Mouse (Mus musculus): ENCODE measurements around the gene Pltp. TPM values are rescaled to one million over a fixed set of nuclear protein-coding genes. Genes with fewer than 3 reads are reported as not detected.
"Not testable (repeated sequence)": the region's sequence is repeated elsewhere in the genome, so short reads cannot be mapped to it uniquely, and the experiment has no call there.

Gene Pltp
- polyA plus RNA-seq, 2 experiments from 2014 or later: 0.87 to 1.0 TPM

DNA sequence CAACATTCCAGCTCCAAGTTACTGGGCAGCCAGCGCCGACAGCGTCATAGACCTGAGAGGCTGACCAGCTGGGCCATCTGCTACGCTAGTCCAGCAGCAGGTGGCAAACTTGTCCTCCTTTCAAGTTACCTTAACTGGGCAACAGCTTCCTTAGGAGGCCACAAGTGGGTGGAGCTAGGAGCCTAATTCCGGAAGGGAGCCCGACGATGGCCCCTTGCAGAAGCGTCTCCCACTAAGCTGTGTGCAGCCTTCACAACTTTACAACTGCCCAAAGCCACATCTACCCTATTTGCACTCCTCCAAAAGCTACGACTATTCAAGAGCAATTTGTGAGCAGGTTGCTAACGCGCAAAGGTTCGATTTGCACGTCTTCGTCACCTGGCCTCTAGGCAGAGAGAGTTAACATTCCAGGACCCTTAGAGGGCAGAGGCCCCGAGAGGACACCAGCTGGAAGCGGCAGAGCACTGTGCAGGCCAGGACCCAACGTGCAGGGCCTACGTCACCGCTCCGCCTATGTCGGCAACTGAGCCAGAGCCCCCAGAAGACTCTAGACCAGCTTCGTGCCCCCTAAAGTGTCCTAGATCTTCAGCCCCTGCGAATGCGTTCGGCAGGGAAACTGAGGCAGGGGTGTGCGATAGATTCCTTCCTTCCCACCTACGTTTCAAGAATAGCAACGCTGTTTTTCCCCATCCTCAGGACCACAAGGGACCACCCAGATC lies 21.2 kb upstream of the Pltp start:
- no peak for ATAC-seq

- ATAC-seq: not testable (repeated sequence)
These were observed 20.1 kb upstream of the Pltp start for GRCm38 (mm10) chr2:164877376-164878215.

DNA sequence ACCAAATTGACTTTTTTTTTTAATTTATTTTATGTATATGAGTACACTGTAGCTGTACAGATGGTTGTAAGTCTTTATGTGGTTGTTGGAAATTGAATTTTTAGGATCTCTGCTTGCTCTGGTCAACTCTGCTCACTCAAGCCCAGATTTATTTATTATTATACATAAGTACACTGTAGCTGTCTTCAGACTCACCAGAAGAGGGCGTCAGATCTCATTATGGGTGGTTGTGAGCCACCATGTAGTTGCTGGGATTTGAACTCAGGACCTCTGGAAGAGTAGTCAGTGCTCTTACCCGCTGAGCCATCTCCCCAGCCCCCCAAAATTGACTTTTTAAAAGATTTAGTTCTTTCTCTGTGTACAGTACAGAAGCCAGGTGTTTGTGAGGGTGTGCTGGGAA lies 18.1 kb upstream of the Pltp start:
- ATAC-seq: not testable (repeated sequence)

DNA sequence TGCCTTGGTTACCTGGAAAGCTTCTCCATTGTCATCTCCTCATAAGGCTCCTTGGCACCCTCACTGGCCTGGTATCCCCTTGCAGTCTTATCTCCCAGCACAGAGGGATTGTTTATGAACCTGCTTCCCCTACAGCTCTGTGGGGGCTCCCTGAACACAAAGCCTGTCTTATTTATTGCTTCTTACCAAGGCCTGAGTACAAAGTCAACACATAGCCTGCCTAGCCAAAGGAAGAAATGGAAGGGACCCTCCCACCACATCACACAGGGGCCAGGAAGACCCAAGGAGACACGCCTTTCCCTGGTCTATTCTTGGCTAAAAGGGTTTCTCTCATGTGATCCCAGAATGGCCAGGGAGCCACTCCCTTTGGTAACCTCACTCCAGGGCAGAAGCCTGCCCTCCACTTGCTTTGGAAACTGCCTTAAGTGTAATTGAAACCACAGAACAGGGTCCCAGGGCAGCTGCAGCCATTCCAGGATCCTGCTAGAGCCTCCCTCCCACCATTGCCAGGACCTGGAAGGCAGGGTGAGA lies 16.8 kb upstream of the Pltp start:
- no peak for ATAC-seq

- ATAC-seq: no peak
These were observed 16.1 kb upstream of the Pltp start for GRCm38 (mm10) chr2:164873621-164874020.

DNA sequence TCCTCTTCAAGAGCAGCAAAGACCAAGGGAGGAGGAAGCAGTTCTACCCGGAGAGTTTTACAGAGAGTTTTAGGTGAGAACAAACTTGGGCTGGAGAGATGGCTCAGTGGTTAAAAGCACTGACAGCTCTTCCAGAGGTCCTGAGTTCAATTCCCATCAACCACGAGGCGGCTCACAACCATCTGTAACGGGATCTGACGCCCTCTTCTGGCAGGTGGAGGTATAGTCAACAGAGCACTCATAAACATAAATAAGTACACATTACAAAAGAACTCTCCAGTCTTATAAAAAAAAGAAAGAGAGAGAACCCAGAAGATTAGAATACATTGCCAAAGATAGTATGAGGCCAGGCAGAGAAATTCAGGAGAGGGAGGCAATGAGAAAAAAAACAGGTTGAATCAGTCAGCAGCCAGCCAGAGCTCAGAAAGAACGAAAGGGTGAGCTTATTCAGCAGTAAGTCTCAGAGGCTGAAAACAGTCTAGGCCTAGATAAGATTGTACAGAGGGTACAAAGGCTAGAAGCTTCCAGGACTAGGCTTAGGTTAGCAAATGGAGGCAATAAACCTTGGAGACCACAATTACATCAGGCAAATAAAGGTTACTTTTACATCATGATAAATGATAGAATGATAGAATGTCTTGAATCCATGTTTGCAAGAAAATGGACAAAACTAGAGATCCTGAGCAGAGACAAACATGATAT lies 14.2 kb upstream of the Pltp start:
- ATAC-seq: no peak

DNA sequence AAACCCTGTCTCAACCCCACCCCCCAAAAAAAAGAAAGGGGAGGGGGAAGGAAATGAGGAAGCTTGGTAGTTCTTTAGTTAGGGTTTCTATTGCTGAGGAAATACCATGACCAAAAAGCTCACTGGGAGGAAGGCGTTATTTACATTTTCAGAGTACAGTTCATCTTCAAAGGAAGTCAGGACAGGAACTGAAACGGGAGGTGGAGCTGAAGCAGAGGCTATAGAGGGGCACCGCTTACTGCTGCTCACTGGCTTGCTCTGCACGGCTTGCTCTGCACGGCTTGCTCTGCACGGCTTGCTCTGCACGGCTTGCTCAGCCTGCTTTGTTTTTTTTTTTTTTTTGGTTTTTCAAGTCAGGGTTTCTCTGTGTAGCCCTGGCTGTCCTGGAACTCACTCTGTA lies 11.0 kb upstream of the Pltp start:
- ATAC-seq: peak; percentile 73

DNA sequence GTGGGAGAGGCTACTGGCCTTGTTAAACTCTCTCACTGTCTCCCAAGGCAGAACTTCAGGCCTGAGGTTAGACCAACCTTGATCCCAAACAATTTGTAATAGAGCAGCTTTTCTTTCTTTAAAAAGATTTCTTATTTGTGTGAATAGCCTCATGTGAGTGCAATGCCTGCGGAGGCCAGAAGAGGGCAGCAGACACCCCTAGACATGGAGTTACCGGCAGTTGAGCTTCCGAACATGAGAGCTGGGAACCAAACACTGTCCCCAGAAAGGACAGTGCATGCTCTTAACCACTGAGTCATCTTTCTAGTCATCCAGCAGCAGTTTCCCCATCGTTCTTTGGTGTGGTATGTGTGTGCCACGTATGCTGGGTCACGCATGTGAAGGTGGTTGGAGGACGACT lies 10.1 kb upstream of the Pltp start:
- ATAC-seq: no peak

- ATAC-seq: peak; percentile 58
These were observed 9.4 kb upstream of the Pltp start for GRCm38 (mm10) chr2:164866741-164867551.

DNA sequence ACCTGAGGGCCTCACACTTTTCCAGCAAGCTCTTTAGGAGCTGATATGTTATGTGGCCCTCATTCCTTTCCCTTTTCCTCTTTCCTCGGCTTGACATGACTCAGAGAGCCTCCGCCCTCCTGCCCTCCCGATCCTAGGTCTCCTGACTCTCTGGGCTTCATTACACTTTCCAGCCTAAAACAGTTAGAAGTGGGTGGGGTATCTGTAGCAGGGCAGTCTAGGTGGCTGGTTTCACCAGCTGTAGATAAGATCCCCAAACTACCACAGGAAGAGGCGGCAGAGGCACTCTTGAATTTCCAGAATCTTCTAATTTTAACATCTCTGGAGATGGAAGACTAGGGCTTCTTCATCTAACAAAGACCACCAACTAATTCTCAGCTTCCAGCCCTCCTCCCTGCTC lies 7.1 kb upstream of the Pltp start:
- ATAC-seq: no peak

DNA sequence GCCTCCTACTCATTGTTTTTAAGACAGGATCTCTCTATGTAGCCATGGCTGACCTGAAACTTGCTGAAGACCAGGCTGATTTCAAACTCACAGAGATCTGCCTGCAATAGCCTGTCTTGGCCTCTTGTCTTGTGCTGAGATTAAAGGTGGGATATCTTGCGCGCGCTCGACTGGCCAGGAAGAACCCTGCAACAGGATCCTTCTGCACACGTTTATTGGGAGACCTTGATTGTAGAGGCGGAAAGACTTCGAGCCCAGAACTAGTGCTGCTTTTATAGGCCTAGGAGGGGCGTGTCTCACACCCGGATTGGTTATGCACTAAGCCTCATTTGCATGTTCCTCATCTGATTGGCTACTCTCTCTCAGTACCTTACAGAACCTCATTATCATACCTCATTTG lies 5.9 kb upstream of the Pltp start:
- not testable (repeated sequence) for ATAC-seq

DNA sequence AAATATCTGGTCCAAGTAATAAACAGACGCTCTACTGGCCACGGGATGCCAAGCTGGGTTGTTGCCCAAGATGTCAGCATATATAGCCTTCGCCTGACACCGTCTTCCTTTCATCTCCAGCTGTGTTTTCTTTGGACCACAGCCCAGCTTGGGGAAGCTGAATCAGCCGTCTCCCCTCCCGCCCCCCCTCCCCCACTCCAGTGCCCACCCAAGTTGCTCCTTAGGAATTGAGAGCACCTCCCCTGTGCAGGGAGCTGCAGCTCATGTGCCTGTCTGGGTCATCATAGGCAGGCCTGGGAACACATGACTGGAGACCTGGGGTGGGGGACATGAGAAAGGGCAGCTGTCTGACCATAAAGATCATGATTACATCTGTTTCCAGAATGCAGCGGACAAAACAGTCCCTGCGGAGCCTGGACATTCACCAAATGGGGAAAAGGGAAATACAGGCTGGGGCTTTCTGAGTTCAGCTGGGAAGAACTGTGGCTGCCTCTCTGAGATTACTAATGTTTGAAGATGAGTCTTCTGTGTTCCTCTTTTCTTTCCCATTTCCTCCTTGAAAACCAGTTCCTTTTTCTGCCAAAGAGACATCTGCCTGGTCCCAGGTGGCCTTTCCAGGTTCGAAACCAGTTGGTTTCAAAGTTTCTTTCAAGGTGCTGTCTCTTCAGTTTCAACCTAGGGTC lies 4.8 kb upstream of the Pltp start:
- ATAC-seq: no peak

DNA sequence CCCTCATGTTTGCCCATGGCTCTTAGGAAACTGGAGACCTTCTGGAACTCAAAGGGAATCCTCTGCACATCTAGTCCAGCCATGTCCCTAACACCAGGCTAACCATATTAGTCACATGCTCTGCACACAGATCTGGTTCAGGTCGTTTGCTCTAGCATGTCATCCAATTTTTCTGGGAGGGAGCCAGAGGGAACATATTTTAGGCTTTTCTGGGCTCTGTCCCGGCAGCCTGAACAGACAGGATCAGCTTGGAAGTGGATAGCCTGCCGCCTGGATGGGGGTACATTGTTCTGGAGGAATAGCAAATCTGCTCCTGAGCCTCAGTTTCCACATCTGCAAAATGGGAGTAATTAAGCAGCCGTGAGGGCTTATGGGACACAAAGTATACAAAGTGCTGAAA lies 3.6 kb upstream of the Pltp start:
- ATAC-seq: no peak

DNA sequence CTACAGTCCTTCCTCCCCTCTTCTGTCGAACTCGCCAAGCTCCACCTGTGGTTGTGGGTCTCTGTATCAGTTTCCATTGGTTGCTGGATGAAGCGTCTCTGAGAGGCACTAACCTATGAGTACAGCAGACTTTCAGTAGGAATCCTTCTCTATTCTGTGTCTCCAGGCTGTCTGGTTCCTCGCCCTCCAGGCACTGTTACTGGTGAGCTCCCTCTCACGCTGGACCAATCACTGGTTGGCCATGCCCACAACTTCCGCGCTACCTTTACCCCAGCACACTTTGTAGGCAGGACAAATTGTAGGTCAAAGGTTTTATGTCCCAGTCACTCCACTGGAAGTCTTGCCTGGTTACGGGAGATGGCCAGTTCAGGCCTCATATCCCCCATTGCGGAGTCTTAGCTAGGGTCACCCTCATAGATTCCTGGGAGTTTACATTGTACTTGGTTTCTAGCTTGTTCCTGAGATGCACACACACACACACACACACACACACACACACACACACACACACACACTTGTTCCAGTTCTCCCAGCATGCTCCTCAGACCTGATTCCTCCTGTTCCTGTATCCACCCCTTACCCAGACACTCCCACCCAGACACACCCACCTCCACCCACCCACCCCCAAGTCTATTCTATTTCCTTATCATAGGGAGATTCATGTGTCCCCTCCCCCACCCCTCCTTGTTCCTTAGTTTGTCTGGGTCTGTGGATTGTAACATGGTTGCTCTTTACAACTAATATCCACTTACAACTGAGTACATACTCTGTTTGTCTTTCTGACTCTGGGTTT lies 2.3 kb upstream of the Pltp start:
- no peak for ATAC-seq

- ATAC-seq: no peak
These were observed 1.6 kb upstream of the Pltp start for GRCm38 (mm10) chr2:164859155-164859554.

DNA sequence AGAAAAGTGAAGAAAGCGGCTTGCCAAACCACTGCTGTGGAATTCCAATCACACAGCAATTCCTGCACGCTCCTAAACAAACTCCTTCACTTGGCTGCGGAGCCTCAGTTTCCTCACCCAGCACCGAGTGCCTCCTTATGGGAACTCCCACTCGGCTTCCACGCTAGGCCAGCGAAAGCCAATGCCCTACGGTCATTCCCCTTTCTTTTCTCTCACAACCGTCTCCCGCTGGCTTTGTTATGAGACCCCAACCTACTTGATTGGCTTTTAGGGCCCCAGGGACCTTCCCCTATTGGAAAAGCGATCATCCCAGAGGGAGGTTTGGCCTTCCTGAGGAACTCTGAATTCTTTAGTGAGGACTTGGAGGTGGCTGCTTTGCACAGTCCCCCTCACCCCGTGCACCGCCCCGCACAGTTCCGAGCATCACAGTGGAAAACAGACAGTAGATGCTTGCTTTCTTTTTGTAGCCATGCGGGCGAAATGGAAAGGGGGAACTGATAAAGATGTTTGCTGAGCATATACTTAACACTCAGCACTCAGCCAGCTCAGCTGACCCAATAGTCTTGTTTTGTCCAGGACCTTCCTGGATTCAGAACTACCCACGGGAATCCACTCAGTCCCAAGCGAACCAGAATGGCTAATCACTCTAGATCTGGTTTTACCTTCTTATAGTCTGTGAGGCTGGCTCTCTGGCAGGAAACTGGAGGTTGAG lies 487 bp upstream of the Pltp start:
- no peak for ATAC-seq

- ATAC-seq: peak; percentile 17
These were observed 1.0 kb downstream of the Pltp start for GRCm38 (mm10) chr2:164856309-164857100.

DNA sequence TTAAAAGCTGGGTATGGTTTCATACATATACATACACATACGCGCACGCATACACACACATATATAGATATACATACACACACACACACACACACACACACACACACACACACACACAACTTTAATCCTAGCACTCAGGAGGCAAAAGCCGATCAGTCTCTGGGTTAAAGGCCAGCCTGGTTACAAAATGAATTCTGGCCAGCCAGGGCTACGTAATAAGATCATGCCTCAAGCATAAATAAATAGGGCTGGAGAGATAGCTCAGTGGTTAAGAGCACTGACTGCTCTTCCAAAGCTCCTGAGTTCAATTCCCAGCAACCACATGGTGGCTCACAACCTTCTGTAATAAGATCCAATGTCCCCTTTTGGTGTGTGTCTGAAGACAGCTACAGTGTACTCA lies 1.9 kb downstream of the Pltp start:
- not testable (repeated sequence) for ATAC-seq

- peak; percentile 94 for ATAC-seq
These were observed 7.5 kb downstream of the Pltp start for GRCm38 (mm10) chr2:164850061-164850460.

Measured in activated CD4-positive, CD25-positive, alpha-beta regulatory T cell, adult 4 months (primary cell).